Mouse (Mus musculus) testis, adult 2 months (tissue): ENCODE measurements at regions not wholly inside any gene's neighbourhood (a gene's known extent, or its start where the extent isn't known, plus 50 kb on each side); places are given as distances from the start of the nearest gene placed in this dataset.

Experiments
- H3K27ac ChIP-seq: fragments of 200-500 bp; 2 replicates; pipeline ENCODE4 v1.5.1; 2012; ENCODE audit warnings: low read depth, low read length; ENCODE audit not compliant: control insufficient read depth, insufficient read depth
- H3K27me3 ChIP-seq: fragments of 200-500 bp; 2 replicates; pipeline ENCODE4 v1.6.1; 2012; ENCODE audit warnings: mild to moderate bottlenecking, low read length, moderate library complexity; ENCODE audit not compliant: control insufficient read depth, insufficient read depth
- H3K36me3 ChIP-seq: fragments of 200-500 bp; 2 replicates; pipeline ENCODE4 v1.6.1; 2012; ENCODE audit warnings: mild to moderate bottlenecking, low read length; ENCODE audit not compliant: control insufficient read depth, insufficient read depth
- H3K4me1 ChIP-seq: fragments of 200-500 bp; 2 replicates; pipeline ENCODE4 v1.6.1; 2012; ENCODE audit warnings: low read length; ENCODE audit not compliant: control insufficient read depth, insufficient read depth
- H3K4me3 ChIP-seq: fragments of 200-500 bp; 2 replicates; pipeline ENCODE4 v1.5.1; 2012; ENCODE audit warnings: low read depth, mild to moderate bottlenecking, low read length, moderate library complexity, mixed read lengths; ENCODE audit not compliant: control insufficient read depth
- CTCF ChIP-seq: fragments of 200-500 bp; IDR thresholded peaks from 2 replicates; pipeline ENCODE4 v1.5.1; 2012; ENCODE audit warnings: low read depth, mild to moderate bottlenecking, inconsistent platforms, low read length, moderate library complexity; ENCODE audit not compliant: control insufficient read depth, insufficient read depth, insufficient replicate concordance
- POLR2A ChIP-seq: fragments of 200-500 bp; IDR thresholded peaks from 2 replicates; pipeline ENCODE4 v1.6.1; 2012; ENCODE audit warnings: low read depth, mild to moderate bottlenecking, inconsistent platforms, low read length, moderate library complexity; ENCODE audit not compliant: control insufficient read depth

- H3K36me3 ChIP-seq: no peaks in the 10 kb centered on the region
- H3K27ac ChIP-seq: no peak overlapping the region
- TF ChIP-seq POLR2A (no peak), CTCF (no peak)
- H3K4me1 ChIP-seq: no peaks in the 10 kb centered on the region
- no peaks in the 10 kb centered on the region for H3K27me3 ChIP-seq
- H3K4me3 ChIP-seq: no peak overlapping the region
Observed at GRCm38 (mm10) chr5:111982106-111982505, 248.4 kb downstream of the Gm26897 start.

- no peak overlapping the region for H3K4me3 ChIP-seq
- TF ChIP-seq POLR2A (no peak), CTCF (no peak)
Observed at GRCm38 (mm10) chr5:111985997-111986396, 252.3 kb downstream of the Gm26897 start.

GRCm38 (mm10) chr5:111987036-111987435 lies 253.3 kb downstream of the Gm26897 start:
- H3K36me3 ChIP-seq: no peaks in the 10 kb centered on the region
- no peak overlapping the region for H3K27ac ChIP-seq
- no peak for TF ChIP-seq CTCF
- no peak for TF ChIP-seq POLR2A
- no peaks in the 10 kb centered on the region for H3K4me1 ChIP-seq
- no peak overlapping the region for H3K4me3 ChIP-seq
- no peaks in the 10 kb centered on the region for H3K27me3 ChIP-seq

More at GRCm38 (mm10) chr5:111985997-111986396, 252.3 kb downstream of the Gm26897 start:
- no peak overlapping the region for H3K27ac ChIP-seq
- H3K36me3 ChIP-seq: no peaks in the 10 kb centered on the region
- no peaks in the 10 kb centered on the region for H3K27me3 ChIP-seq
- H3K4me1 ChIP-seq: no peaks in the 10 kb centered on the region

GRCm38 (mm10) chr5:111991805-111992204 lies 258.1 kb downstream of the Gm26897 start:
- no peaks in the 10 kb centered on the region for H3K27me3 ChIP-seq
- no peak for TF ChIP-seq POLR2A
- no peak for TF ChIP-seq CTCF
- H3K4me3 ChIP-seq: no peak overlapping the region
- H3K4me1 ChIP-seq: peaks cover 7% of the 10 kb centered on the region
- H3K27ac ChIP-seq: no peak overlapping the region
- no peaks in the 10 kb centered on the region for H3K36me3 ChIP-seq

- Histone ChIP-seq H3K27ac (no peak overlapping the region), H3K27me3 (no peaks in the 10 kb centered on the region), H3K36me3 (no peaks in the 10 kb centered on the region), H3K4me3 (no peak overlapping the region), H3K4me1 (peaks cover 7% of the 10 kb centered on the region)
- TF ChIP-seq CTCF (no peak), POLR2A (no peak)
Observed at GRCm38 (mm10) chr5:111993221-111993620, 259.1 kb downstream of the Cryba4 start.

GRCm38 (mm10) chr5:111993930-111994329 lies 258.4 kb downstream of the Cryba4 start:
- no peaks in the 10 kb centered on the region for H3K27me3 ChIP-seq

GRCm38 (mm10) chr5:111996806-111997205 lies 255.5 kb downstream of the Cryba4 start:
- Histone ChIP-seq H3K27me3 (no peaks in the 10 kb centered on the region), H3K4me1 (peaks cover 7% of the 10 kb centered on the region), H3K4me3 (no peak overlapping the region), H3K27ac (no peak overlapping the region), H3K36me3 (no peaks in the 10 kb centered on the region)
- TF ChIP-seq CTCF: no peak

More at GRCm38 (mm10) chr5:111993930-111994329, 258.4 kb downstream of the Cryba4 start:
- H3K36me3 ChIP-seq: no peaks in the 10 kb centered on the region
- no peak overlapping the region; the same call in 1 of the 2 replicates for H3K4me3 ChIP-seq
- H3K4me1 ChIP-seq: peaks cover 7% of the 10 kb centered on the region
- TF ChIP-seq POLR2A (no peak), CTCF (no peak)
- no peak overlapping the region for H3K27ac ChIP-seq
